ENCODE assay signal across 14 mouse cellular contexts in the genomic region with DNA sequence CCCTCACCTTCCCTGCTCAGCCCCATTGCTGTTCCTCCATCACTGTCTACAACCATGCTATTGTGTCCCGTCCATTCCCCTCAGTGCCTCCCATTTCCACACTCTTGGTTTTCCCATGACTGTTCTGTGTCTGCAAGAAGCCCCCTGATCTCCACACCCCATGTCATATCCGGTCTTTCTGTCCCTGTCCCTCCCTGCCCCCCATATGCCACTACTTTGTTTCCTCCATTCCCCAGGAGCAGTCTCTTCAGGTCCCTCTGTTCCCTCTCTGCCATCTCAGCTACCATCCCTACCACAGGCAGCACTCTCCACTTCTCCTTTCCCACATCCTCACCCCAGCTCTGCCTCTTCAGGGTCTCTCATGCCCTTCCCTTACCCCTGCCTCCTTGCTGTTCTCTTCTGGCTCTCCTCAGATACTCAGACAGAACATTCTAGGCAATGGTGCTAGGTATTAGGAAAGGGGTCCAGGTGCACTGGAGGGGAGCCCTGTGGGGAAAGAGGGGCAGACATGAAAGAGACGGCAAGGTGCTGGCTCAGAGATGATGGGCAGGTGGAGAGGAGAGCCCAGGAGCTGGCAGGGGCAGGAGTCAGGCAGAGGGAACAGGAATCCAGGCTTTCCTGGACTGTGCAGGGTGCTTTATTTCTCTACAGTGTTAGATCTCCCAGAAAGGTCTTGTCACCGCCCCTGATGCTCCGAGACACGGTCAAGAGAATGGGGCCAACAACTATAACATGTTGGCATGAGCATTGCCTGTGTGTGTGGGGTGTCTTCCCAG. TPM values are rescaled to one million over a fixed set of nuclear protein-coding genes. Genes with fewer than 3 reads are reported as not detected.
DNase-seq lines count a peak whose midpoint lies in the region; ATAC-seq lines count a peak whose summit lies in the region.
"Had no signal": no experiment of that assay in that cellular context is flagged by ENCODE, and none has a peak within 500 bp of the region (broad histone marks: within the 10 kb centered on the region; RNA-seq: fewer than 3 reads in every experiment).

No protein-coding gene starts in this region.

- peak overlapping the region; percentile 11; the same call in 1 of the 2 replicates for H3K9ac ChIP-seq in embryonic facial prominence, embryonic 12.5 days
- H3K9ac ChIP-seq in hindbrain, embryonic 11.5 days (ENCODE audit: low read depth, low read length) = peak overlapping the region; percentile 95
- H3K9ac ChIP-seq in midbrain, embryonic 15.5 days = peak overlapping the region; percentile 99
- H3K9ac ChIP-seq: heart, embryonic 12.5 days; limb, embryonic 12.5 days had no signal

- peak overlapping the region; percentile 55; the same call in 1 of the 2 replicates for H3K4me3 ChIP-seq in embryonic facial prominence, embryonic 12.5 days
- H3K4me3 ChIP-seq in hindbrain, embryonic 11.5 days (ENCODE audit: low read depth, low read length) = peak overlapping the region; percentile 78
- H3K4me3 ChIP-seq in midbrain, embryonic 15.5 days = peak overlapping the region; percentile 94
- H3K4me3 ChIP-seq: gastrocnemius, adult 2 months; heart, embryonic 12.5 days; limb, embryonic 12.5 days had no signal

- ATAC-seq in embryonic facial prominence, embryonic 12.5 days (ENCODE audit: insufficient number of reproducible peaks, insufficient read depth, low FRiP score, low TSS enrichment) = no peak
- ATAC-seq in hindbrain, embryonic 11.5 days (ENCODE audit: low FRiP score) = no peak
- no peak for ATAC-seq in midbrain, embryonic 15.5 days (replicated peaks)
- ATAC-seq in megakaryocyte progenitor cell, adult 5-6 weeks (replicated peaks; ENCODE audit: poor library complexity) = no peak
- ATAC-seq: intestine, postnatal 0 days had no signal

- peaks cover 100% of the 10 kb centered on the region for H3K27me3 ChIP-seq in embryonic facial prominence, embryonic 12.5 days
- H3K27me3 ChIP-seq in hindbrain, embryonic 11.5 days (ENCODE audit: control insufficient read depth, insufficient read depth, low read length) = peaks cover 14% of the 10 kb centered on the region
- H3K27me3 ChIP-seq in midbrain, embryonic 15.5 days (replicated peaks) = no peaks in the 10 kb centered on the region

- no peaks in the 10 kb centered on the region for H3K36me3 ChIP-seq in embryonic facial prominence, embryonic 12.5 days
- no peaks in the 10 kb centered on the region for H3K36me3 ChIP-seq in hindbrain, embryonic 11.5 days (ENCODE audit: control insufficient read depth, insufficient read depth, low read length)
- peaks cover 4% of the 10 kb centered on the region for H3K36me3 ChIP-seq in midbrain, embryonic 15.5 days (replicated peaks)
- H3K36me3 ChIP-seq: heart, embryonic 12.5 days; limb, embryonic 12.5 days had no signal

- H3K4me1 ChIP-seq in embryonic facial prominence, embryonic 12.5 days = peaks cover 26% of the 10 kb centered on the region
- peaks cover 4% of the 10 kb centered on the region; the same call in 1 of the 2 replicates for H3K4me1 ChIP-seq in hindbrain, embryonic 11.5 days (replicated peaks; ENCODE audit: control insufficient read depth, insufficient read depth, low read length)
- peaks cover 77% of the 10 kb centered on the region for H3K4me1 ChIP-seq in midbrain, embryonic 15.5 days

- WGBS in embryonic facial prominence, embryonic 12.5 days = 56% methylated on average over 6 of the region's 6 CpGs
- 54% methylated on average over 6 of the region's 6 CpGs for WGBS in hindbrain, embryonic 11.5 days
- WGBS in midbrain, embryonic 15.5 days = 39% methylated on average over 6 of the region's 6 CpGs

- no peaks in the 10 kb centered on the region for H3K9me3 ChIP-seq in embryonic facial prominence, embryonic 12.5 days
- no peaks in the 10 kb centered on the region for H3K9me3 ChIP-seq in hindbrain, embryonic 11.5 days (ENCODE audit: control insufficient read depth, low read length)
- no peaks in the 10 kb centered on the region for H3K9me3 ChIP-seq in midbrain, embryonic 15.5 days
- H3K9me3 ChIP-seq: heart, embryonic 12.5 days; limb, embryonic 12.5 days had no signal

- peak overlapping the region; percentile 92; the same call in 1 of the 2 replicates for H3K4me2 ChIP-seq in embryonic facial prominence, embryonic 12.5 days (replicated peaks)
- peak overlapping the region; percentile 93 for H3K4me2 ChIP-seq in hindbrain, embryonic 11.5 days (replicated peaks; ENCODE audit: low read depth, low read length)
- H3K4me2 ChIP-seq in midbrain, embryonic 15.5 days = peak overlapping the region; percentile 64
- H3K4me2 ChIP-seq: heart, embryonic 12.5 days; limb, embryonic 12.5 days had no signal

- DNase-seq in cerebellum, postnatal 25 days = peak; percentile 68 to 72
- no peak for DNase-seq in hindbrain, embryonic 11.5 days (ENCODE audit: low spot score)
- no peak for DNase-seq in lung, postnatal 10 days
- no peak for DNase-seq in heart, adult 8-10 months (ENCODE audit: low spot score)
- DNase-seq: adrenal gland, adult 2 months; gastrocnemius, adult 2 months; lung, adult 18-20 months; spleen, adult 18-20 months had no signal

- H3K27ac ChIP-seq in embryonic facial prominence, embryonic 12.5 days = no peak overlapping the region
- H3K27ac ChIP-seq in hindbrain, embryonic 11.5 days (ENCODE audit: low read depth, low read length) = peak overlapping the region; percentile 33
- H3K27ac ChIP-seq in midbrain, embryonic 15.5 days = peak overlapping the region; percentile 94
- H3K27ac ChIP-seq: gastrocnemius, adult 2 months; limb, embryonic 12.5 days had no signal

RNA-seq across cellular contexts. Expression of a gene that starts 42.8 kb away (rescaled TPM):
- not detected in 2 replicates for polyA plus RNA-seq in embryonic facial prominence, embryonic 12.5 days (2016; fragmentation: Nextera tagmentation; extraction: Ambion mirVana)
- polyA plus RNA-seq in hindbrain, embryonic 11.5 days (2014; fragmentation: Nextera tagmentation; extraction: Ambion mirVana) = not detected in 2 replicates
- 0.17 and 0.32 TPM in 2 replicates for polyA plus RNA-seq in midbrain, embryonic 15.5 days (2015; fragmentation: Nextera tagmentation; extraction: Ambion mirVana)
- total RNA-seq in megakaryocyte progenitor cell, adult 5-6 weeks (2015) = not detected in 2 replicates
- not detected in 2 replicates for total RNA-seq in megakaryocyte progenitor cell, adult 5-6 weeks (2017)
- under 1 TPM in 1 of 4 experiments, not detected in 3; 0.28 TPM for total RNA-seq in heart, adult 8-10 months (2022)
- total RNA-seq: gastrocnemius, adult 2 months had no signal
- polyA plus RNA-seq: heart, embryonic 12.5 days; intestine, postnatal 0 days; limb, embryonic 12.5 days had no signal

Comparison
In these comparisons a context has a peak if more than half of its experiments do, and no peak if none do; other contexts are left out.
1. DNase-seq: peak in cerebellum, postnatal 25 days (2 of 2); none in hindbrain, embryonic 11.5 days (single experiment), lung, postnatal 10 days (single experiment) and heart, adult 8-10 months (single experiment).
2. H3K9ac ChIP-seq: peak in every context shown above with its lines; median percentile 99 in midbrain, embryonic 15.5 days; 95 in hindbrain, embryonic 11.5 days; 11 in embryonic facial prominence, embryonic 12.5 days.
3. Peak in every context shown above with its lines, with median percentiles within 50 percentile points of each other: H3K4me2 ChIP-seq and H3K4me3 ChIP-seq.